10 mouse cellular contexts compared by ENCODE assay signal in the genomic region with DNA sequence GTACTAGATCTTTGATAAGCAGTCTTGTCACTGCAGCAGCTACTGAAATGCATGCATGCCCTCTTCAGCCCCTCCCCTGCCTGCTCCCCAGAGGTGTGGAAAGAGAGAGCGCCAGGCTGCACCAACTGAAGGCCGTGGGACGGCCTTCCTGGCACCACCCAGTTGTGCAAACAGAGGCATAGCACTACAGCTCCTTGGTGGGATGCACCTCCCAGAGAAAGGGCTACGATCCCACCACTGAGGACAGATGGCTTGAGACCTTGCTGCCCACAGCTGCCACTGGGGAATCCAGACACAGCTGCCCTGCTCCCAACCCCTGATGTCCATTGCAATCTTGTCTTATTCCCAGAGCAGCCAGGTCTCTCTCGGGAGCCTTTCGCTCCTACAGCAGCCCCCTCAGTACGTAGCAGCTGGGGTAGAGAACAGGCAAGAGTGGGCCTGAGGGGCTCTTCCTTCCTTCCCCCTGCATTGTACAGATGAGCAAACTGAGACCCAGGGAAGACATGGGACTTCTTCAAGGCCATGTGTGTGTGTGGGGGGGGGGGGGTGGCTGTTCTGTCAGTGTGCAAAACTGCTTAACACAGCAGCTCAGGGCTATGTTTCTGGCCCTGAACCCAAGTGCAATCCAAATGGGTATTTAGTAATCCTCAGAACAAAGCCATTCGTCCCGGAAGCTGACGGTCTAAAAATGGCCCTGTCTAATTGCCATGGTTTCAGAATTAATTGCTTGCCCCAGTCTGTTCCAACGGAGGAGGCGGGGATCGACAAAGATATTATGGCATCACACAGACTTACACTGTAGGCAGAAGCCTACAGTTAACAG. TPM values are rescaled to one million over a fixed set of nuclear protein-coding genes. Genes with fewer than 3 reads are reported as not detected.
DNase-seq lines count a peak whose midpoint lies in the region; ATAC-seq lines count a peak whose summit lies in the region.
"Had no signal": no experiment of that assay in that cellular context is flagged by ENCODE, and none has a peak within 500 bp of the region (broad histone marks: within the 10 kb centered on the region; RNA-seq: fewer than 3 reads in every experiment).

No protein-coding gene starts in this region.

- H3K27me3 ChIP-seq in hindbrain, embryonic 10.5 days (ENCODE audit: insufficient read depth, poor library complexity, severe bottlenecking), result 0 out of 2 replicates have a peak, but pooled peaks cover 4% of the 10 kb centered on the region

- H3K27ac ChIP-seq in hindbrain, embryonic 10.5 days, result peak overlapping the region; percentile 37
- H3K27ac ChIP-seq: macrophage had no signal

- DNase-seq in frontal cortex, postnatal 14 days (ENCODE audit: low spot score in 2 of 2), result no peak
- DNase-seq in adrenal gland, adult (ENCODE audit: inconsistent age in 2 of 2, low spot score in 1 of 2), result peak; percentile 51 to 86
- peak; percentile 9 for DNase-seq in hindbrain, embryonic 10.5 days (ENCODE audit: low spot score)
- DNase-seq in lung, postnatal 4 days, result peak; percentile 17 to 35
- DNase-seq in B cell, adult 2 months, result no peak
- no peak for DNase-seq in thymus, adult 18-20 months

- WGBS in hindbrain, embryonic 10.5 days, result 67% methylated on average over 13 of the region's 13 CpGs

- ATAC-seq in frontal cortex, adult (ENCODE audit: low TSS enrichment), result peak; percentile 13; the same call in 1 of the 2 replicates
- no peak for ATAC-seq in megakaryocyte-erythroid progenitor cell, adult 5-6 weeks (replicated peaks; ENCODE audit: low FRiP score, low TSS enrichment, poor library complexity, severe bottlenecking)

- H3K9me3 ChIP-seq in hindbrain, embryonic 10.5 days, result no peaks in the 10 kb centered on the region

- no peaks in the 10 kb centered on the region for H3K36me3 ChIP-seq in hindbrain, embryonic 10.5 days

- H3K4me3 ChIP-seq in hindbrain, embryonic 10.5 days, result no peak overlapping the region

- peaks cover 29% of the 10 kb centered on the region for H3K4me1 ChIP-seq in hindbrain, embryonic 10.5 days (replicated peaks)

RNA-seq across cellular contexts. Expression of a gene that starts 46.9 kb away (rescaled TPM):
- 0.25 TPM in 1 of 2 replicates, not detected in the other for polyA plus RNA-seq in hindbrain, embryonic 10.5 days (2016; fragmentation: Nextera tagmentation; extraction: Ambion mirVana)
- not detected in 2 replicates for total RNA-seq in megakaryocyte-erythroid progenitor cell, adult 5-6 weeks (2014; fragmentation: Nextera tagmentation)
- not detected in 2 replicates for total RNA-seq in megakaryocyte-erythroid progenitor cell, adult 5-6 weeks (2017)
- total RNA-seq: adrenal gland, adult 18-20 months had no signal
- polyA plus RNA-seq: macrophage had no signal

Comparison
In these comparisons a context has a peak if more than half of its experiments do, and no peak if none do; other contexts are left out.
1. DNase-seq: peak in adrenal gland, adult (2 of 2), hindbrain, embryonic 10.5 days (single experiment) and lung, postnatal 4 days (2 of 2); none in frontal cortex, postnatal 14 days (0 of 2), B cell, adult 2 months (0 of 2) and thymus, adult 18-20 months (0 of 2).